Mouse (Mus musculus) yolk sac, embryonic 10.5 days (tissue): ENCODE results near the gene Mettl27.

Source experiments
- DNase-seq: peaks from one replicate; pipeline ENCODE4 v3.0.0-alpha.2; 2017; ENCODE audit warnings: low spot score

The Mettl27 gene

GRCm38 (mm10) chr5:134932179-134932902, at the start of gene Mettl27:
Gene Mettl27, plus strand, starts transcription at chr5:134932368.
- DNase-seq = peak; percentile 92

- no peak for DNase-seq
Measured at GRCm38 (mm10) chr5:134883077-134883476, 49.1 kb upstream of the Mettl27 start.

- DNase-seq = peak; percentile 23
Measured at GRCm38 (mm10) chr5:134887447-134888335, 44.5 kb upstream of the Mettl27 start.

DNA sequence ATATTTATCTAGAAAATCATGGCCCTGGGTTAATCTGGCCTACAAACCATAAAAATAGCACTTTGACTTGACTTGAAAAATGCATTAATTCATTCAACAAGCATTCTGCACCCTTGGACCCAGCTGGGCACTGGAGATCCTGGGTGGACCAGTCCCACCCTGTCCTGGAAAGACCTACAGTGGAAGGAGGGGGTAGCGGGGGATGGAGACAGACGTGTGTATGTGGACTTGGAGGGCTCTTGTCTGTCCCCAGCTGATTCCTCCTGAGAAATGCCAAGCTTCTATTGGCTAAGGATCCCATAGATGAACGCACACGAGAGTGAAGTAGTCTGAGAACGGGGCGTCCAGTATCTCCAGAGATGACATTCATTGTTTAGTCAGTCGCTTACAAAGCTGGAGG, 43.7 kb upstream of the Mettl27 start:
- DNase-seq = no peak

- no peak for DNase-seq
Measured at GRCm38 (mm10) chr5:134890601-134891054, 41.5 kb upstream of the Mettl27 start.

DNA sequence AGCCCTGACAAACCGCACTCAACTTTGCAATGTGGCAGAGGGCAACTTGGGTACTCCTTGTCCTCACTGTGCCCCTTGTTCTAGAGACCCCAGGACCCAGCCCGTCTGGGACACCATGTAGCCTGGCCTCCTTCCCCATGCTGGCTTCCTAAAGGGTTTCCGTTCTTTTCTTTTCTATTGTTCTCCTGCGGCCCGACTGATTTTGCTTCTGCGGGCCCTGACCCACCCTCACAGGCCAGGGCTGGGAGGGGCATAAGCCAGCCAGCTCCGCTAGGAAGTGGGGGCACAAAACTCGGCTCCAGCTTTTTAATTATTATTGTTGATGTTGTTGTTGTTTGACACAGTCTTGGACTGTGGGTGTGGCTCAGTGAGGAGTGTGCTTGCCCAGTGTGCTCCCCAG, 40.6 kb upstream of the Mettl27 start:
- no peak for DNase-seq

DNA sequence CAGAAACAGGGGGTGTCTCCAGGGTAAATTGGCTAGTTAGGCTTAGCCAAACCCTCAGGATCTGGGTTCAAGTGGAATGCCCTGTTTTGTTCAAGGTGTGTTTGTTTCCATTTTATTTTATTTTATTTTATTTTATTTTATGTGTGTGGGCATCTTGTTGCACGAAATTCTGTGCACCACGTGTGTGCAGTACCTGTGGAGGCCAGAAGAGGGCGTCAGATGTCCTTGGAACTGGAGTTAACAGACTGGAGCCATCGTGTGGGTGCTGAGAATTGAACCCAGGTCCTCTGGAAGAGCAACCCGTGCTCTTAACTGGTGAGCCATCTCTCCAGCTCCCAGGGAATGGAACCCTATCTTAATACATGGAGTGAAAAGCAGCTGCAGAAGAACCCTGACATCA, 39.5 kb upstream of the Mettl27 start:
- DNase-seq = no peak

GRCm38 (mm10) chr5:134895291-134895690, 36.9 kb upstream of the Mettl27 start:
- DNase-seq = no peak

DNA sequence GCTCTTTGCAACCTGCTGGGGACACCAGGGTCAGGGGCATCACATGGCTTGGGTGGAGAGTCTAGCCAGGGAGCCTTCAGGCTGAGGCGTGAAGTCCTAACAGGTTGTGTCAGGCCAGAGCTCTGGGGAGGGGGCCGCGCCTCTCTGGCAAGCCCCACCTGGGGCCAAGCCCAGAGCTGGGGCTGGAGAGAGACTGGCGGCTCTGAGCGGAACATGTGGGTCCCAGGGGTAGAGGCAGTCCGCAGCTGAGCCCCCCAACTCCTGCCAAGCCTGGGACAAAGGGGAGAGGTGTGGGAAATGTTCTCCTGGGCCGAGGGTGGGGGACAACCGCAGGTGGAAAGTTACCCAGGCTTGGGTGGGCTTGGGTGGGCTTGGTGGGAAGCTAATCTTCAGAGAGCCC, 35.2 kb upstream of the Mettl27 start:
- no peak for DNase-seq

GRCm38 (mm10) chr5:134897596-134897995, 34.6 kb upstream of the Mettl27 start:
- no peak for DNase-seq

DNA sequence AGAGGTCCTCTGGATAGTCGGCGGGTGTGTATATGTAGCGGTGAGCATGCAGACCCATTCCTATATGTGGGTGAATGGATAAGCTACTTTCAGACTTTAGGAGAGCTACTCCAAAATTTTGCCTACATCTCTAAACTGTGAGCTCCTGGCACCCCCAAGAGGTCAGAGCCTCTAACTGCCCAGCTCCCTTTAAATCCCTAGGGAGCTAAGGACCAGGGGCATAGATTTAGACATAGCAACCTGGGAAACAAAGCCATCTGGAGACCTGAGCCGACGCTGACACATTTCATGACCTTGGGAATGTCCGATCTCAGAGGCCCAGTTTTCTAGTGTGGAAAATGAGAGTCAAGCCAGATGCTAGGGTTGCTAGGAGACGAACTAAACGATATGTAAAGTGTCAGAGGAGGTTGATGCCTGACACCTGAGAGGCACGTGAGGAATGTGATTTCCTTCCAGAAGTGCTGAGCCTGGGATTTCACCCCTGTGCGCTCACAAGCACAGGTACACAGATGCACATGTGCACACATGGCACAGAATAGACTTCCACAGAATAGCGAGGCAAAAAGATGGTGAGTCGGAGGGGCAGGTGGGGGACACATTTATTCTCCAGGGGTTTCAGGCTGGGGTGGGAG, 31.0 kb upstream of the Mettl27 start:
- peak; percentile 42 for DNase-seq

GRCm38 (mm10) chr5:134901644-134902027, 30.5 kb upstream of the Mettl27 start:
- DNase-seq = no peak

DNA sequence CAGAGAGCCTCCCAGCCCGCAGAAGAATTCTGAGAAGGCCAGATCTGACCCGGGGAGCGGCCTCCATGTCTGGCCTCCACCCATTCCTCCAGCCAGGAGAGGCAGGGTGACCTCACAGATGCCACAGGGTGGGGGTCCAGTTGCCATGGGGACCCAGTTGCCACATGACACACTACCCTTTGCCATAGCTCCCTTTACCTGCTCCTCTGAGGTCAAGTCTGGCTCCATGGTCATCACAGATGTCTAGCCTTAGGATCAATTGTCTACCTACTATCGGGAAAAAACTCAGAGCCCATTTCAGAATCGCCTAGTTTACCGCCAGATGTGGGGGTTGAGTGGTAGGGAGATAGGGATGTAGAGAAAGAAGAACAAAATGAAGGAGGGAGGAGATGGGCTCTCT, 25.5 kb upstream of the Mettl27 start, which contains the start of gene Tmem270:
Gene Tmem270, minus strand, starts transcription at position 101 of the 400 bp plus-strand sequence.
- no peak for DNase-seq

GRCm38 (mm10) chr5:134907135-134907534, 25.0 kb upstream of the Mettl27 start:
- DNase-seq = peak; percentile 89

DNA sequence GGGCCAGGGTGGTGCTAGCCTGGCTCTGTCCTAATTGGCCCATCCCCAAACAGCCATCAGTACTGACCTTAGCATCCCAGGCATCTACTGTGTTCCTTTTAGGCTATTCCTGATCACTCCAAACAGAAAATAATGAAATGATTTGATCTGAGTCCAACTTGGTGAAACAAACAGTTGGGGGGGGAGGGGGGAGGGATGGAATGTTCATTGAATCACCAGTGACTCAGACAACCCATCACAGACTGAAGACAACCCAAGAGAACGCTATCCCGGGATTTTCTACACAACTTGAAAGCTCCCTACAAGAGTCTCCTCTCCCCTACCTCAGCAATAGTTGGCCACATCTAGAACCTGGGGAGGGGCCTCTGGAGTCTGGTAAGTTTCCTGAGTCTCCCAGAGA, 20.3 kb upstream of the Mettl27 start:
- no peak for DNase-seq

DNA sequence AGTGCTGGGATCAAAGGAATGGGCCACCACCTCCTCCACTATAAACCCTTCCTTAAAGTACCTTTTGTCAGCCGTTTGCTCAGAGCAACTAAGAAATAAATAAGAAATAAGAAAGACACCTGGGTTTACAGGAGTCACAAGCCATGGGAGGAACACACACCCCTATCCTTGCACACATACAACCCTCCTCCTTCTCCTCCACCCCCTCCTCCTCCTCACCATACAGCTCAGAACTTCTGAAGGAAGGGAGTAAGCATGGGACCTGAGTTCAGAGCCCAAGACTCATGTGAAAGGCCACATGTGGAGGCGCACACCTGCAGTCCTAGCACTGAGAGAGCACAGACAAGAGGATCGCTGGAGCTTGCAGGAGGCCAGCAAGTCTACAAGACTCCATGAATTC, 18.8 kb upstream of the Mettl27 start:
- no peak for DNase-seq

GRCm38 (mm10) chr5:134913753-134914152, 18.4 kb upstream of the Mettl27 start:
- no peak for DNase-seq

DNA sequence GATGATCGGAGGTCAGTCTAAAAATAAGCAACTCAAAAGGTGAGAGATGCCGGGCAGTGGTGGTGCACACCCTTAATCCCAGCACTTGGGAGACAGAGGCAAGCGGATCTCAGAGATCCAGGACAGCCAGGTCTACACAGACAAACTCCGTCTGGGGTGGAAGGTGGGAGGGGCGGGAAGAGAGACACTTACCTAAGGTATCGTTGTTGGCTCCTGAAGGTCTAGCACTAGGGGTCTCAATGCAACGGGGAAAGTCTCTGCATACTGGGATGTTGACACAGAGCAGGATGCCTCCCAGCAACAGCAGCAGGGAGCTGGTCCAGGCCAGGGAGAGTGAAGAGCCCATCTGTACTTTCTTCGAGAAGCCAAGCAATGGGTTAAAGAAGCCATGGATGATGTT, 17.7 kb upstream of the Mettl27 start:
- no peak for DNase-seq

- DNase-seq = no peak
Measured at GRCm38 (mm10) chr5:134915311-134915710, 16.9 kb upstream of the Mettl27 start, which contains the start of gene Cldn13. Gene Cldn13, minus strand, starts transcription at chr5:134915526.

DNA sequence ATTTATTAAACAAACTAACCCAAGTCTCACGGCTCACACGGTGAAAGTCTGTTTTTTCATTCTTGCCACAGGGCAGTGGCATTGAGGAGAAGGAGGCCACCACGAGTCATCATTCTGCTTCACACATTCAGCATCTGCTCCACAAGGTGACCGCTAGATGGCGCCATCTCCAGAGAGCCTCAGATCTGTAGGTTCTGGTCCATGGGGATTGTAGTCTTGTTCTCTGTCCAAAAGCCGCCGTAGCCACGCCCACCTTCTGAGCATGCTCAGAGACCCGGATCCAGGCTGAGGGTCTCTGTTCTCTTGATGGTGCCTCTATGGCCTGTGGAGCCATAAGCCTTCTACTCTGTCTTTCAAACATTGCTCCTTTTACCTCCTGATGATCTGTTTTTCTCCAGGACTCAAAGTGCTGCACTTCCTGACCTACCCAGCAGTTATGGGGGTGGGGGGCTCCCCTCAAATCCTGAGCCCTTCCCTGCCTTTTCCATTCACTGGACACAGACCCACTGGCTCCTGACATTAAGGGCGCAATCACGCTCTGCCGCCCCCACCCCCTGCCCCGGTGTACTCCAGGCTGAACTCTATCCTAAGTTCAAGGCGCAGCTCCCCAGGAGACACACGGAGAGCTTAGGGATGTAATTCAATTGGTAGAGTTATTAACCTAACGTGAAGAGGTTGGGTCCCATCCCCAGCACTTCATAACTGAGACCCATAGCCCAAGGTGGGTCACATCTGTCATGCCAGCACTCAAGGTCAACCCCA, 13.9 kb upstream of the Mettl27 start:
- DNase-seq = no peak

- no peak for DNase-seq
Measured at GRCm38 (mm10) chr5:134919097-134919496, 13.1 kb upstream of the Mettl27 start.
